Mouse (Mus musculus) megakaryocyte, embryonic 14.5 days (primary cell): Measurements from ENCODE around the gene Pnpo. TPM values are rescaled to one million over a fixed set of nuclear protein-coding genes. Genes with fewer than 3 reads are reported as not detected.

Source experiments
- H3K27me3 ChIP-seq: replicated peaks from 2 replicates; pipeline ENCODE3; 2012; ENCODE audit warnings: inconsistent platforms
- H3K36me3 ChIP-seq: replicated peaks from 2 replicates; pipeline ENCODE3; 2012; ENCODE audit warnings: low read length, inconsistent platforms, mixed read lengths
- H3K4me1 ChIP-seq: 2 replicates; pipeline ENCODE4 v1.6.1; 2012; ENCODE audit warnings: inconsistent platforms
- H3K4me3 ChIP-seq: replicated peaks from 2 replicates; pipeline ENCODE3; 2012; ENCODE audit warnings: moderate library complexity, mild to moderate bottlenecking, inconsistent platforms
- H3K9me3 ChIP-seq: 2 replicates; pipeline ENCODE4 v1.6.1; 2012; ENCODE audit warnings: inconsistent platforms
- FLI1 ChIP-seq: IDR thresholded peaks from 2 replicates; pipeline ENCODE4 v1.6.1; 2012; ENCODE audit warnings: low read length, inconsistent platforms, mixed read lengths
- GATA1 ChIP-seq: IDR thresholded peaks from 3 replicates; pipeline ENCODE4 v1.6.1; 2012; ENCODE audit warnings: mixed read lengths, low read length, inconsistent platforms, borderline replicate concordance
- polyA plus RNA-seq: library from polyadenylated mRNA; stranded (reverse); fragments of >175 nt; gene quantifications from 2 replicates; pipeline ENCODE4 v1.2.3, GENCODE M21; 2012; ENCODE audit warnings: low replicate concordance; ENCODE audit not compliant: insufficient read depth

The Pnpo gene
- polyA plus RNA-seq, 1 experiment: 16.6 TPM

DNA sequence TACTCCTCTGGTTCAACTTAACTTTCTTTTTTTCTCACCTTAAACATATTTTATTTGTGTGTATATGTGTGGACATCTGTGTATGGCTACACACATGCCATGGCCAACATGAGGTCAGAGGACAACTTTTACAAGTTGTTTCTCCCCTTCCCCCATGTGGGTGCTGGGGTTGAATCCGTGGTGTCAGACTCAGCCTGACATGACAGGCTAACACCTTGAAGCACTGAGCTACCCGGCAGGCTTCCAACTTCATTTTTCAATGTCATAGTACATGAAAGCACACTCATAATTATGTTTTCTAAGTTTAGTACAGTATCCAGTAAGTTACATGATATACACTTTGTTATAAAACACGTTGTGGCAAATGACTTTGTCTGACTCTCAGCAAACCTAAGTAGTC, 26.6 kb upstream of the Pnpo start:
- TF ChIP-seq GATA1 (no peak), FLI1 (no peak)
- Histone ChIP-seq H3K9me3 (no peaks in the 10 kb centered on the region), H3K4me1 (peaks cover 94% of the 10 kb centered on the region), H3K36me3 (peaks cover 10% of the 10 kb centered on the region), H3K27me3 (no peaks in the 10 kb centered on the region), H3K4me3 (no peak overlapping the region)

DNA sequence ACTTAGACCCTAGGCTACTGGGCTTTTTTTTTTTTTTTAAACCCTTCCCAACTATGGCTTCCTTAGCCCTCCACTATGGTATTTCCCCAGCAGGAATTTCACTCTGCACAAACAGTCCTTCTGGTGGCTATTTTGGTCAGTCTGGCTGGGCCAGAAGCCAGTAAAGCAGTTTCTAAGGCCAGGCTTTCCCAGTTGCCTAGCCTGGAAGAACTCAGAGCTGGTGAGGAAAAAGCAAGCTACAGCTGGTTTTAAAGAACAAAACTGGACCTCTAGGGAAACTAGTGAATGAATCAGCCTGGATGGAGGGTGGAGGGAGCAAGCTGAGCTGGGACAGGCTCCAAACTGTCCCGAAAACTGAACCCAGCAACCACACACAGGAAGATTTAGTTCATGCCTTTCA, 26.0 kb upstream of the Pnpo start:
- Histone ChIP-seq H3K9me3 (no peaks in the 10 kb centered on the region), H3K27me3 (no peaks in the 10 kb centered on the region), H3K36me3 (peaks cover 10% of the 10 kb centered on the region), H3K4me1 (peaks cover 96% of the 10 kb centered on the region), H3K4me3 (peak overlapping the region; percentile 85)
- no peak for TF ChIP-seq GATA1
- no peak for TF ChIP-seq FLI1

DNA sequence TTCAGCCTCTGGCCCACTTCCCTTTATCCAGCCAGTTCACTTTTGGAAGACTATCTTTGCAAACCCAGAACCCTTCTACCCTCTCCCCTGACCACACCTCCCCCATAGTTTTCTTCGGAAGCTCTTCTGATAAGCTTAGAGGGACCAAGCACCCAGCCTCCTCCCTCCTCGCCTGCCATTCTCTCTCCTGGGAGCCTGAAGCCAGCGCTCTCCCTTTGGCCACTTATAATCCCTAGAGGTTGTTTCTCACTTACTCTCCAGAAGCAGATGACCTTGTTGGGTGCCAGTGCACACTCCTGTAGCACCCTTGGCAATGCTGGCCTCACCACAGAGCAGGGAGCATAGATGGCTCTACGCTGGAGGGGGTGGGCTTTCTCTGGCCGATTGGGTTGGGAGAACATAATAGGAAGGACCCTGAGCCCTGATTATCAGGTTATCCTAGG, 25.5 kb upstream of the Pnpo start:
- Histone ChIP-seq H3K4me1 (peaks cover 93% of the 10 kb centered on the region), H3K36me3 (peaks cover 13% of the 10 kb centered on the region), H3K4me3 (peak overlapping the region; percentile 85), H3K9me3 (no peaks in the 10 kb centered on the region), H3K27me3 (no peaks in the 10 kb centered on the region)
- TF ChIP-seq GATA1 (no peak), FLI1 (no peak)

DNA sequence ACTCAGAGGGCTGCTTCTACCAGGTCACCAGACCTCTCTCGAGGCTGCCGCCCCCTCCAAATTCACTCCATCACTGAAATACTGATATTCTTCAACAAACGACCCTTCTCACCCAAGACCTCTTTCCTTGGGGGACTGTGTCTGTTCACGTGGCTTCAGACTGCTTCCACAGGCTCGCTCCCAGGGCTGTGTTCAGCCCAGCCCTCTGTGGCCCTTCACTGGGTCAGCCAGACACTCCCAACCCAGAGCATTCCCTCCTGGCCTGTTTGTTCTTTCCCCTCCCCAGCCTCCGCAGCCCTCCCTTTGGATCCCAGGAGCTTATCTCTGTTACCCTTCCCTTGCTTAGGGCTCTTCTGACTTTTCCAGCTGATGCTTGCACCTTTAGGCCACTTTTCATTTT, 24.7 kb upstream of the Pnpo start:
- Histone ChIP-seq H3K4me1 (peaks cover 93% of the 10 kb centered on the region), H3K4me3 (peak overlapping the region; percentile 68), H3K9me3 (no peaks in the 10 kb centered on the region), H3K36me3 (peaks cover 18% of the 10 kb centered on the region), H3K27me3 (no peaks in the 10 kb centered on the region)
- TF ChIP-seq GATA1 (no peak), FLI1 (no peak)

DNA sequence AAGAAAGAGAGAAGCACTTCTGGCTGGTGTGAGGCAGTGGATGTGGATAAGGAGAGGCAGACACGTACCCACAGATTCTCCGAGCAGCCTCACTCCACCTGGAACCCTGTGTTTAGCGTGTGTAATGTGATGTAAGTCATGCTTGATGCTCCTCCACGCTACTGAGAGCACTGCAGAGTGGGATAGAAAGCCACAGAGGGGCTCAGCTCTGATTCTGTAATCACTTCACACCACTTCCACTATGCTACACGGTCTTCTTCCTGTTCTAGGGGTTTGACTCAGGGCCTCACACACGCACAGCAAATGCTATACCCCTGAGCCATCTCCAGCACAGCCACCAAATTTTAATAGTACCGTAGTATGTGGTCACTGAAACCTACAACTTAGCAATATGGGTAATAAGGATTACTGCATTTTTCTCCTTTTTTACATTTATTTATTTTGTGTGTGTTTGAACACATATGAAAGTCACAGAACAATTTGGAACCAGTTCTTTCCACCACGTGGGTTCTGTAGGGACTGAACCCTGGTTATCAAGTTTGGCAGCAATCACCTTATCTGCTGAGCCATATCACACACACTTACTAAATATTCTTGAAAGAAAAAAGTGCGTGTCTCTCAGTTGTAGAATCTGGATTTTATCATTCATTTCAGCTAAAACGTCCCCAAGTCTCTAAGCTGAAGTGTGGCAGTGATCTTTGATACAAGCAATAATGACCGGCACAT, 23.9 kb upstream of the Pnpo start:
- Histone ChIP-seq H3K36me3 (peaks cover 22% of the 10 kb centered on the region), H3K9me3 (no peaks in the 10 kb centered on the region), H3K4me3 (peak overlapping the region; percentile 92), H3K4me1 (peaks cover 90% of the 10 kb centered on the region), H3K27me3 (no peaks in the 10 kb centered on the region)
- TF ChIP-seq FLI1 (no peak), GATA1 (no peak)

DNA sequence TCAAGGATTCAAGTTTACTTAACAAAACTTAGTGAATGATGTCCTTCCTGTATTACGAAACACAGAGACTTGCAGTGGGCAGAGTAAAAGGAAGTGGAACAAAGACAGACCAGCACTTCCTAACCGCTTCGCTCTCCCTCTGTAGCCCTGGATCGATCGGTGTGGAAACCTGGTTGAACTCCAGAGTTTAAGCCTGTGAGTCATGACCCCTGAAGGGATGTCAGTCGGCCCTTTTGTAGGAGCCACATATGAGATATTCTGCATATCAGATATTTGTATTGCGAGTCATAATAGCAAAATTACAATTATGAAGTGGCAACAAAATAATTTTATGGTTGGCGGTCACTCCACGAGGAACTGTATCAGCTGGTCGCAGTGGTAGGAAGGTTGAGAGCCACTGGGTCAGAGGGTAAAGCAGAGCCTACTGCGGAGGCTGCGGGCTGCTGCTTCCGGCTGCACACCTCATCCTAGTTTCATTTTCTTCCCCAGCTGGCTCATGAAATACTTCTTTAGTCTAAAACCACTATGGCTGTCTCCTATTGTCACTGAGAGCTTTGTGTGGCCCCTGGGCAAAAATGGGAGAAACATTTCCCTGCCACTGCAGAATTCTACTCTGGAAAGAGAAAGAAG, 23.2 kb upstream of the Pnpo start:
- peaks cover 29% of the 10 kb centered on the region for H3K36me3 ChIP-seq
- TF ChIP-seq GATA1 (no peak), FLI1 (no peak)
- H3K4me1 ChIP-seq: peaks cover 84% of the 10 kb centered on the region
- H3K27me3 ChIP-seq: no peaks in the 10 kb centered on the region
- H3K9me3 ChIP-seq: no peaks in the 10 kb centered on the region
- H3K4me3 ChIP-seq: peak overlapping the region; percentile 92

DNA sequence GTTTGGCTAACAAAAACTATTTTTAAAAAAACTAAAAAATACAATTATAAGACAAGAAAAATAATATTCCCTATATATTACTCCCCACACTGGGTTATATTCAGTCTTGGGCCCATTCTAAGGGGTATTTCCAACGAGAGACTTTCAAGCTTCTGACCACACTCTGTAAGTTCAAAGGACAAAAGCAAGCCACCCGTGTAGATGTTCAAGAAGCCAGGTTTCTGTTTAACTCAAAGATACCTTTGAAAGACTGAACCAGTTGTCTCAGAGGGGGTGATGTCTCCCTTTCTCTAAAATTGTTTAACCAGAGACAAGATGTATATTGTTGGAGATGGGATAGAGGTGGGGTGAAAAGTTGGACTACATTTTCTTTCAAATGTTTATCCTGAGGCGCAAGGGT, 22.4 kb upstream of the Pnpo start:
- no peaks in the 10 kb centered on the region for H3K9me3 ChIP-seq
- no peak for TF ChIP-seq GATA1
- TF ChIP-seq FLI1: no peak
- no peak overlapping the region for H3K4me3 ChIP-seq
- H3K4me1 ChIP-seq: peaks cover 82% of the 10 kb centered on the region
- no peaks in the 10 kb centered on the region for H3K27me3 ChIP-seq
- peaks cover 35% of the 10 kb centered on the region for H3K36me3 ChIP-seq

DNA sequence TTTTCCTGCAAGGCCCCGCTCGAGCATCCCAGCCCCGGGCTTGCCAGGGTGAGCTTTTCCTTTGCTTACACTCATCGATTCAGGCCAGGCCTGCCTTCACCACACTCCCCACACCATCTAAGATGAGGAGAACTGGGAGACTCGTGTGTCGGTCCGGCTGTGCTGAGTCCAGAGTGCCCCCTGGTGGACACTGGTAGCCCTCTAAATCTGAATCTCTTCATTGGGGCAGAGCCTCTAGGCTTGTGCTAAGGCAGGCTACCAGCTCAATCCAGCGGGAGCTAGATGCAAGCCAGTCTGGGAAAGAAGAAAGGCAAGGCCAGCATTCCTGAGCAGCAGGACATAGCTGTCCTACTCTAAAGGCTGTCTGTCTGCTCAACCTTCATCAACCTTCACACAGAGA, 19.8 kb upstream of the Pnpo start:
- Histone ChIP-seq H3K4me3 (no peak overlapping the region), H3K4me1 (peaks cover 64% of the 10 kb centered on the region), H3K9me3 (no peaks in the 10 kb centered on the region), H3K27me3 (no peaks in the 10 kb centered on the region), H3K36me3 (peaks cover 59% of the 10 kb centered on the region)
- TF ChIP-seq FLI1 (no peak), GATA1 (no peak)

DNA sequence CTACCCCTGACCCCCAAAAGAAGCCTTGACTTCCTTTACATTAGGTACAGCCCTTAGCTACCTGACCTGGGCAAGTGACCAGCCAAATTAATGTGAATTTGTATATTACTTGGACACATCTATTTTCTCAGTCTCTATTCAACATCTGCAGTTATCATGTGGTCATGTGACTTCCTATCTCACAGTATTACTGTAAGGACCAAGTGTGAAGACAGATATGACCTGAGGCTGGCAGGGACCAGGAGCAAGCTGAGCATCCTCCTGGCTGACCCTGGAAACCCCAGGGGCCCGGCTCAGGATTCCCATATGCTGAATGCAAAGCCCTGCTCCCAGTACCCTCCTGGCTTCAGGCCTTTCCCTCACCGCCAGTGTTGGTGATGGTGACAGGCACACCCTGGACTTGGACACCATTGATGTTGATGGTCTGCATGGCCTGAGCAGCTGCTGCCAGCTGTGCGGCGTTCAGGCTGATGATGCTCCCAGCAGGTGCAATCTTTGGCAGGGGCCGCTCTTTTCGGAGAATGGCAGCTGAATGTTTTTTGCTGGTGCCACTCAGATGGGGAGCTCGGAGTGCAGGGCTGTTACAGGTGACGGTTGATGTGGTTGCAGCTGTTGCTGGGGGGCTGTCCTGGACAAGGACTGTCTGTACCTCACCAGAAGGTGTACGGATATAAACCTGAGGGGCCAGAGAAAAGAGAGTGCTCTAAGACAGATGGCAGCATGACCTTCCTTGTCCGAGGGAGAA, 13.4 kb upstream of the Pnpo start:
- Histone ChIP-seq H3K27me3 (no peaks in the 10 kb centered on the region), H3K4me3 (no peak overlapping the region), H3K36me3 (peaks cover 98% of the 10 kb centered on the region), H3K9me3 (no peaks in the 10 kb centered on the region), H3K4me1 (peaks cover 30% of the 10 kb centered on the region)
- TF ChIP-seq GATA1: no peak
